In the genomic region with DNA sequence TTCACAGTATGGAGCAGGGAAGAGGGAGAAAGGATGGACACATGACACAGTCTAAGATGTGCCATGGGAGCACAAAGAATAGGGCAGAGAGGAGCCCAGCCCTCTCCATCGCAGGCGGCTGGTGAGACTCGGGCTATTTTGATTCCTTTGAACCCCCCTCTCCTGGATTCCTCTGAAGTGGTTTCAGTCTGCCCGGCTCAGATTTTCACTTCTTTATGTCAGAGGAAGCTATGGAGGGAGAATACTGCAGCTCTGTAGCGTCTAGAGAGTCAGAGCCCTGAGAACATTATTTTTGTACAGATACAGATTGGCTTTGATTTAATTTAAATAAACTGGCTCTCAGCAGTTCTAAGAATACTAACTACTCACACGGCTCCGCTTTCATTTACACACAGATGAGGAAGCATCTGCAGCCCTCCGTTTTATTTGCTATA, we compare ENCODE assay signal across 15 mouse cellular contexts. TPM values are rescaled to one million over a fixed set of nuclear protein-coding genes. Genes with fewer than 3 reads are reported as not detected.
DNase-seq lines count a peak whose midpoint lies in the region; ATAC-seq lines count a peak whose summit lies in the region.
"Had no signal": no experiment of that assay in that cellular context is flagged by ENCODE, and none has a peak within 500 bp of the region (broad histone marks: within the 10 kb centered on the region; RNA-seq: fewer than 3 reads in every experiment).

No protein-coding gene starts in this region.

- H3K4me1 ChIP-seq in midbrain, embryonic 10.5 days, result peaks cover 40% of the 10 kb centered on the region
- peaks cover 15% of the 10 kb centered on the region; the same call in 1 of the 2 replicates for H3K4me1 ChIP-seq in midbrain, embryonic 11.5 days (ENCODE audit: control insufficient read depth, insufficient read depth, low read length)
- peaks cover 23% of the 10 kb centered on the region for H3K4me1 ChIP-seq in hindbrain, embryonic 16.5 days (ENCODE audit: control insufficient read depth, insufficient read depth, low read depth, low read length)
- H3K4me1 ChIP-seq: liver, embryonic 15.5 days had no signal

- H3K9me3 ChIP-seq in midbrain, embryonic 10.5 days (replicated peaks), result no peaks in the 10 kb centered on the region
- no peaks in the 10 kb centered on the region for H3K9me3 ChIP-seq in midbrain, embryonic 11.5 days (ENCODE audit: control insufficient read depth, low read length)
- H3K9me3 ChIP-seq in hindbrain, embryonic 16.5 days (ENCODE audit: control insufficient read depth, low read length), result no peaks in the 10 kb centered on the region
- H3K9me3 ChIP-seq: liver, embryonic 15.5 days had no signal

- peak; percentile 19 to 48 for DNase-seq in frontal cortex, adult 2 months (ENCODE audit: extremely low spot score in 1 of 2, low spot score in 1 of 2)
- DNase-seq in frontal cortex, postnatal 14 days (ENCODE audit: low spot score in 2 of 2), result no peak
- no peak for DNase-seq in midbrain, embryonic 10.5 days (ENCODE audit: low spot score)
- DNase-seq in midbrain, embryonic 11.5 days (ENCODE audit: low spot score, missing footprints), result no peak
- no peak for DNase-seq in B cell, adult 2 months
- no peak for DNase-seq in adrenal gland, postnatal 14 days
- no peak for DNase-seq in thymus, postnatal 25 days
- DNase-seq: adrenal gland, postnatal 36 days; cerebellum, postnatal 25 days had no signal

- no peak for ATAC-seq in midbrain, embryonic 11.5 days (ENCODE audit: low FRiP score)
- peak; percentile 58 for ATAC-seq in hindbrain, embryonic 16.5 days
- ATAC-seq: inflammation-experienced regulatory T-cells, adult 6 months had no signal

- no peaks in the 10 kb centered on the region for H3K27me3 ChIP-seq in midbrain, embryonic 10.5 days (ENCODE audit: low read depth, poor library complexity, severe bottlenecking)
- H3K27me3 ChIP-seq in midbrain, embryonic 11.5 days (ENCODE audit: control insufficient read depth, insufficient read depth, low read length), result no peaks in the 10 kb centered on the region
- H3K27me3 ChIP-seq in hindbrain, embryonic 16.5 days (replicated peaks; ENCODE audit: control insufficient read depth, insufficient read depth, low read length), result no peaks in the 10 kb centered on the region
- H3K27me3 ChIP-seq: liver, embryonic 15.5 days had no signal

- H3K36me3 ChIP-seq in midbrain, embryonic 10.5 days, result no peaks in the 10 kb centered on the region
- no peaks in the 10 kb centered on the region for H3K36me3 ChIP-seq in midbrain, embryonic 11.5 days (ENCODE audit: control insufficient read depth, insufficient read depth, low read length)
- H3K36me3 ChIP-seq in hindbrain, embryonic 16.5 days (ENCODE audit: control insufficient read depth, insufficient read depth, low read length), result no peaks in the 10 kb centered on the region
- H3K36me3 ChIP-seq: liver, embryonic 15.5 days had no signal

- WGBS in midbrain, embryonic 10.5 days, result 55% methylated on average over 8 of the region's 8 CpGs
- 45% methylated on average over 8 of the region's 8 CpGs for WGBS in midbrain, embryonic 11.5 days
- WGBS in hindbrain, embryonic 16.5 days, result 22% methylated on average over 8 of the region's 8 CpGs

- H3K27ac ChIP-seq in midbrain, embryonic 10.5 days (replicated peaks), result peak overlapping the region; percentile 67
- H3K27ac ChIP-seq in midbrain, embryonic 11.5 days (ENCODE audit: low read depth, low read length), result no peak overlapping the region
- H3K27ac ChIP-seq in hindbrain, embryonic 16.5 days (ENCODE audit: low read depth, low read length), result peak overlapping the region; percentile 63
- H3K27ac ChIP-seq: liver, embryonic 15.5 days had no signal

- no peak overlapping the region for H3K9ac ChIP-seq in midbrain, embryonic 11.5 days (ENCODE audit: low read length)
- peak overlapping the region; percentile 19; the same call in 1 of the 2 replicates for H3K9ac ChIP-seq in hindbrain, embryonic 16.5 days (ENCODE audit: low read depth, low read length)
- H3K9ac ChIP-seq: liver, embryonic 15.5 days had no signal

- H3K4me3 ChIP-seq in midbrain, embryonic 10.5 days, result no peak overlapping the region
- no peak overlapping the region for H3K4me3 ChIP-seq in midbrain, embryonic 11.5 days (ENCODE audit: low read depth, low read length)
- no peak overlapping the region for H3K4me3 ChIP-seq in hindbrain, embryonic 16.5 days (ENCODE audit: low read length)
- H3K4me3 ChIP-seq: liver, embryonic 15.5 days had no signal

- no peak overlapping the region for H3K4me2 ChIP-seq in midbrain, embryonic 11.5 days
- peak overlapping the region; percentile 34 for H3K4me2 ChIP-seq in hindbrain, embryonic 16.5 days (ENCODE audit: low read length)
- H3K4me2 ChIP-seq: liver, embryonic 15.5 days had no signal

RNA-seq across cellular contexts. Expression of a gene that starts 25.8 kb away (rescaled TPM):
- polyA plus RNA-seq in frontal cortex, adult 2 months (2012; rRNA removed), result 50.5 and 53.4 TPM in 2 replicates
- 24.4 and 27.8 TPM in 2 replicates for polyA plus RNA-seq in midbrain, embryonic 10.5 days (2016; fragmentation: Nextera tagmentation; extraction: Ambion mirVana)
- 23.8 and 26.2 TPM in 2 replicates for polyA plus RNA-seq in midbrain, embryonic 11.5 days (2014; fragmentation: Nextera tagmentation; extraction: Ambion mirVana)
- polyA plus RNA-seq in hindbrain, embryonic 16.5 days (2015; fragmentation: Nextera tagmentation; extraction: Ambion mirVana), result 35.0 and 39.4 TPM in 2 replicates
- 28.9 and 32.4 TPM in 2 replicates for total RNA-seq in adrenal gland, postnatal 14 days (2021)

RNA-seq across cellular contexts. Expression of a gene that starts 25.9 kb away (rescaled TPM):
- polyA plus RNA-seq in frontal cortex, adult 2 months (2012; rRNA removed), result 953 and 983 TPM in 2 replicates
- polyA plus RNA-seq in midbrain, embryonic 10.5 days (2016; fragmentation: Nextera tagmentation; extraction: Ambion mirVana), result 33.5 and 38.1 TPM in 2 replicates
- polyA plus RNA-seq in midbrain, embryonic 11.5 days (2014; fragmentation: Nextera tagmentation; extraction: Ambion mirVana), result 22.0 and 23.3 TPM in 2 replicates
- 159 and 170 TPM in 2 replicates for polyA plus RNA-seq in hindbrain, embryonic 16.5 days (2015; fragmentation: Nextera tagmentation; extraction: Ambion mirVana)
- 23.8 and 30.8 TPM in 2 replicates for total RNA-seq in adrenal gland, postnatal 14 days (2021)

RNA-seq across cellular contexts. Expression of a gene that starts 43.1 kb away (rescaled TPM):
- polyA plus RNA-seq in frontal cortex, adult 2 months (2012; rRNA removed), result 0.04 TPM in 1 of 2 replicates, not detected in the other
- polyA plus RNA-seq in midbrain, embryonic 10.5 days (2016; fragmentation: Nextera tagmentation; extraction: Ambion mirVana), result 0.25 and 0.65 TPM in 2 replicates
- 1.5 and 1.6 TPM in 2 replicates for polyA plus RNA-seq in midbrain, embryonic 11.5 days (2014; fragmentation: Nextera tagmentation; extraction: Ambion mirVana)
- polyA plus RNA-seq in hindbrain, embryonic 16.5 days (2015; fragmentation: Nextera tagmentation; extraction: Ambion mirVana), result 0.12 and 0.14 TPM in 2 replicates
- not detected in 2 replicates for total RNA-seq in adrenal gland, postnatal 14 days (2021)
- total RNA-seq: adrenal gland, postnatal 36 days; gastrocnemius, adult 18-20 months; layer of hippocampus, postnatal 14 days; megakaryocyte-erythroid progenitor cell, adult 5-6 weeks had no signal
- polyA plus RNA-seq: inflammation-experienced regulatory T-cells, adult 6 months; liver, embryonic 15.5 days had no signal

Comparison
In these comparisons a context has a peak if more than half of its experiments do, and no peak if none do; other contexts are left out.
1. DNase-seq: peak in frontal cortex, adult 2 months (2 of 2); none in frontal cortex, postnatal 14 days (0 of 2), midbrain, embryonic 10.5 days (single experiment), midbrain, embryonic 11.5 days (single experiment), B cell, adult 2 months (0 of 2), adrenal gland, postnatal 14 days (single experiment) and thymus, postnatal 25 days (single experiment).